Mouse (Mus musculus): ENCODE results near the gene Chrne.

- no peak for TF ChIP-seq CTCF (IDR thresholded peaks at IDR 0.05; ENCODE audit: low read depth)
- TF ChIP-seq EP300 (optimal IDR thresholded peaks at IDR 0.05) = no peak
Measured at GRCm38 (mm10) chr11:70572348-70572902, 46.6 kb downstream of the Chrne start.

Data from stomach, postnatal 0 days (tissue).